Mouse (Mus musculus): ENCODE results near the gene Rufy1. TPM values are rescaled to one million over a fixed set of nuclear protein-coding genes. Genes with fewer than 3 reads are reported as not detected.
"Not testable (repeated sequence)": the region's sequence is repeated elsewhere in the genome, so short reads cannot be mapped to it uniquely, and the experiment has no call there.

Rufy1 gene
- 10 to 100 TPM; 29.8 to 29.9 TPM for total RNA-seq (2021)

- peak; percentile 85 to 94 for DNase-seq
- intact Hi-C loops (cut with DNase I), result loop anchor here (2.0 kb wide), 1 partner anchor 106 kb away; the partner anchor contains the start of gene Canx
Observed at GRCm38 (mm10) chr11:50430277-50431133, at the start of gene Rufy1. Gene Rufy1 (minus strand): TSS chr11:50431125.

GRCm38 (mm10) chr11:50478072-50478471 is 47.1 kb upstream of the Rufy1 start:
- intact Hi-C loops (cut with DNase I), result no loop called here
- DNase-seq, result no peak

- intact Hi-C loops (cut with DNase I), result no loop called here
- DNase-seq, result no peak
Observed at GRCm38 (mm10) chr11:50477486-50478070, 46.7 kb upstream of the Rufy1 start.

- no peak for DNase-seq
- intact Hi-C loops (cut with DNase I), result no loop called here
Observed at GRCm38 (mm10) chr11:50476971-50477370, 46.0 kb upstream of the Rufy1 start.

- intact Hi-C loops (cut with DNase I), result no loop called here
- no peak for DNase-seq
Observed at GRCm38 (mm10) chr11:50473933-50474332, 43.0 kb upstream of the Rufy1 start.

- DNase-seq, result no peak
- intact Hi-C loops (cut with DNase I), result no loop called here
Observed at GRCm38 (mm10) chr11:50472161-50472939, 41.4 kb upstream of the Rufy1 start.

- intact Hi-C loops (cut with DNase I), result no loop called here
- no peak for DNase-seq
Observed at GRCm38 (mm10) chr11:50461481-50461880, 30.6 kb upstream of the Rufy1 start.

- intact Hi-C loops (cut with DNase I), result no loop called here
- DNase-seq, result no peak
Observed at GRCm38 (mm10) chr11:50459250-50459649, 28.3 kb upstream of the Rufy1 start.

- peak; percentile 36 to 39 for DNase-seq
- intact Hi-C loops (cut with DNase I), result no loop called here
Observed at GRCm38 (mm10) chr11:50457111-50457911, 26.4 kb upstream of the Rufy1 start.

GRCm38 (mm10) chr11:50456455-50456854 is 25.5 kb upstream of the Rufy1 start:
- intact Hi-C loops (cut with DNase I), result no loop called here
- no peak for DNase-seq

- DNase-seq, result no peak
- intact Hi-C loops (cut with DNase I), result no loop called here
Observed at GRCm38 (mm10) chr11:50454934-50455333, 24.0 kb upstream of the Rufy1 start.

GRCm38 (mm10) chr11:50450236-50450635 is 19.3 kb upstream of the Rufy1 start:
- intact Hi-C loops (cut with DNase I), result no loop called here

GRCm38 (mm10) chr11:50448163-50448562 is 17.2 kb upstream of the Rufy1 start:
- intact Hi-C loops (cut with DNase I), result loop anchor here (10.0 kb wide), 2 partner anchors 227 to 587 kb away; no protein-coding TSS in a partner anchor
- DNase-seq, result not testable (repeated sequence)

More at GRCm38 (mm10) chr11:50450236-50450635, 19.3 kb upstream of the Rufy1 start:
- no peak for DNase-seq

- intact Hi-C loops (cut with DNase I), result loop anchor here (1.0 to 10.0 kb wide), 4 partner anchors 174 to 591 kb away; no protein-coding TSS in a partner anchor
- no peak for DNase-seq
Observed at GRCm38 (mm10) chr11:50443259-50444065, 12.5 kb upstream of the Rufy1 start.

- peak in 1 of 2 experiments; percentile 22 for DNase-seq
- intact Hi-C loops (cut with DNase I), result loop anchor here (5.0 to 10.0 kb wide), 3 partner anchors 176 to 593 kb away; no protein-coding TSS in a partner anchor
Observed at GRCm38 (mm10) chr11:50441637-50442036, 10.7 kb upstream of the Rufy1 start.

- DNase-seq, result no peak
Observed at GRCm38 (mm10) chr11:50440691-50441090, 9.8 kb upstream of the Rufy1 start.

GRCm38 (mm10) chr11:50439857-50440256 is 8.9 kb upstream of the Rufy1 start:
- intact Hi-C loops (cut with DNase I), result loop anchor here (5.0 to 10.0 kb wide), 3 partner anchors 177 to 595 kb away; no protein-coding TSS in a partner anchor
- peak in 1 of 2 experiments; percentile 35 for DNase-seq

More at GRCm38 (mm10) chr11:50440691-50441090, 9.8 kb upstream of the Rufy1 start:
- intact Hi-C loops (cut with DNase I), result loop anchor here (5.0 to 10.0 kb wide), 3 partner anchors 177 to 594 kb away; no protein-coding TSS in a partner anchor

GRCm38 (mm10) chr11:50432896-50433295 is 2.0 kb upstream of the Rufy1 start:
- intact Hi-C loops (cut with DNase I), result no loop called here
- no peak for DNase-seq

GRCm38 (mm10) chr11:50432069-50432440 is 1.1 kb upstream of the Rufy1 start:
- intact Hi-C loops (cut with DNase I), result no loop called here
- no peak for DNase-seq

All from heart, postnatal 36 days (tissue).